Mouse (Mus musculus): ENCODE data around the gene Gigyf1. TPM values are rescaled to one million over a fixed set of nuclear protein-coding genes. Genes with fewer than 3 reads are reported as not detected.

Gigyf1 gene
- polyA plus RNA-seq, 1 experiment: 9.6 TPM

DNA sequence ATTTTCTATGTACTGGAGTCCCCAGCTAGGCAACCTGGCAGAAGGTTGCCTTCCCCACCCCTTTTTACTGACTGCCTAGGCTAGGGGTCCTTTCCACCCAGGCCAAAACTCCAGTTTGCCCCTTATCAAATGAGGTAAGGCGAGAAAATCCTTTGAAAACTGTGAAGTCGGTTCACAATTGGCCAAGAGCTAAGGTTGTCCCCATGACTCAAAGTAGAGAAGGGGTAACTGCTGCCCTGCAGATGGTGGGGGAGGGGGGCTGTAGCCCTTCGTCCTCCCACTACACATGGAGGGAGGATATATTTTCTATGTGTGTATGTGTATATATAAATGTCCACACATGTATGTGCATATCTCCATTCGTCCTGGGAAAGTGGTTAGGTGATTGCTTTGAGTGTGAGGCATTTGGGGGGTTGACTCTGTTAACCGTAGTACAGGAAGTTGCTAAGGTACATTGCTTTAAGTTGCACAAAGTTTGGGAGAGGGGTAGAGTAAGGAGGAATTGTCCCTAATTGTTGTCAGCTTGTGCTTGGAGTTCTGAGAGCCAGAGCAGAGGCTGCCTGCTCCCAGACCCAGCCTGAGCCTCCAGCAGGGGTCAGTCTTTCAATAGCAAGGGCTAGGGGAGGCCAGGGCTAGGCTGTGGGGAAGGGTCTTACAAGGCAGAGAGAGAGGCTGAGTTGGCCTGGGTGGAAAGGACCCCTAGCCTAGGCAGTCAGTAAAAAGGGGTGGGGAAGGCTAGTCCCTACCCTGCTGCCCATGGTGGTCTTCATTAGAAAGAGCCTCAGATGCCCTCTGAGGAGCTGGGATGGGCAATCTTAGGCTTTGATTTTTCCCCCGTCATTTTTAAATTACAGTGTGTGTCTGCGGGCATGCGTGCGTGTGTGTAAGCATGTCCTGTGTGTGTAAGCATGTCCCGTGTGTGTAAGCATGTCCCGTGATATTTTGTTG, 5.2 kb upstream of the Gigyf1 start:
- DNase-seq (ENCODE audit: low read depth, low spot score): no peak
- 76% methylated on average over 11 of the region's 11 CpGs for WGBS

DNA sequence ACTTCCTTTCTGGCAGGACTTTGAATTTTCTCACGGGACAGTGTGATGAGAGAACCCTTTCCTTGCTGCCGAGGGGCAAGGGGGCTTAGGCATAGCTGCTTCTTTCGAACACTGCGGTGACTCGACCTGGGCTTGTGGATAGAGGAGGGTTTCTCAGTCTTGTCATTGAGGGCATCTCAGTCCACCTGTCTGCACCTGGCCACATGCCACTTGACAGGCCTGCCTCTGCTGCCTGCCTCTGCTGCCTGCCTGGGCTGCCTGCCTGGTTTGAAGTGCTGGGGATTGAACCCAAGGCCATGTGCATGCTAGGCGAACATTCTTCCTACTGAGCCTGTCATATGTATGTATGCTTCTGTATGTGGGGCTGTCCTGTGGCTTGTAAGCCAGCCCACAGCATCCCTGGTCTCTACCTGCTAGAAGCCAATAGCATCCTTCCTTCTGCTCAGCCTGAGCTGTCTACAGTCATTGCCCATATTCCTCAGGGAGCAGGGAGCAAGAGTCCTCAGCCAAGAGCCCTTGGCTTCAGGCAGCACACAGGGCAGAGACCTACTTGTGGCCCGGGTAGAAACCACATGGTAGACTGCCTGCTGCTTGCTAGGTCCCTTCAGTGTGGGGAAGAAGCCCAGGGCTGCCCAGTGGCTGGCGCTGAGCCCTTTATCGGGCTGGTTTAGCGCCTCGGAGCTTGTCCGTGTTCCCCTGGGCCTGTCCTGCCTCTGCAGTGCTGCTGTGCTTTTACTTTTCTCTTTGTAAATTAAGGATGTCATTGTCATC, 4.2 kb upstream of the Gigyf1 start:
- DNase-seq (ENCODE audit: low read depth, low spot score): no peak
- 80% methylated on average over 12 of the region's 12 CpGs for WGBS

DNA sequence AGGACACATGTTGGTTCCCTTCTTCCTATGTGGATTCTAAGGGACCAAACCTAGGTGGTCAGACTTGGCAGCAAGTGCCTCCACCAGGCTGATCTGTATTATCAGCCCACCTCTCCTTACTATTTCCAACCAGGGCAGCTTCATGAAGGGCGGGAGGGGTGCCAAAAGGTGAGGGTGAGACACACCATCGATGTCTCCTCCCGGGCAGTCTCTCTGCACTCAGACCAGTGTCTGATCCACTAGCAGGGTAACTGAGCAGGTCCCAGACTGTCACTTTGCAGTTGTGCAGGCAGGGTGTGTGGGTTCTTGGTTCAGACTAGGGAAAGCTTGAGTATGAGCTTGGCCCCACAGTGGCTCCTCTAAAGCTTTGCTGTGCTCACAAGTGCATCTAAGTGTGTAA, 3.5 kb upstream of the Gigyf1 start:
- WGBS: 84% methylated on average over 3 of the region's 3 CpGs
- no peak for DNase-seq (ENCODE audit: low read depth, low spot score)

DNA sequence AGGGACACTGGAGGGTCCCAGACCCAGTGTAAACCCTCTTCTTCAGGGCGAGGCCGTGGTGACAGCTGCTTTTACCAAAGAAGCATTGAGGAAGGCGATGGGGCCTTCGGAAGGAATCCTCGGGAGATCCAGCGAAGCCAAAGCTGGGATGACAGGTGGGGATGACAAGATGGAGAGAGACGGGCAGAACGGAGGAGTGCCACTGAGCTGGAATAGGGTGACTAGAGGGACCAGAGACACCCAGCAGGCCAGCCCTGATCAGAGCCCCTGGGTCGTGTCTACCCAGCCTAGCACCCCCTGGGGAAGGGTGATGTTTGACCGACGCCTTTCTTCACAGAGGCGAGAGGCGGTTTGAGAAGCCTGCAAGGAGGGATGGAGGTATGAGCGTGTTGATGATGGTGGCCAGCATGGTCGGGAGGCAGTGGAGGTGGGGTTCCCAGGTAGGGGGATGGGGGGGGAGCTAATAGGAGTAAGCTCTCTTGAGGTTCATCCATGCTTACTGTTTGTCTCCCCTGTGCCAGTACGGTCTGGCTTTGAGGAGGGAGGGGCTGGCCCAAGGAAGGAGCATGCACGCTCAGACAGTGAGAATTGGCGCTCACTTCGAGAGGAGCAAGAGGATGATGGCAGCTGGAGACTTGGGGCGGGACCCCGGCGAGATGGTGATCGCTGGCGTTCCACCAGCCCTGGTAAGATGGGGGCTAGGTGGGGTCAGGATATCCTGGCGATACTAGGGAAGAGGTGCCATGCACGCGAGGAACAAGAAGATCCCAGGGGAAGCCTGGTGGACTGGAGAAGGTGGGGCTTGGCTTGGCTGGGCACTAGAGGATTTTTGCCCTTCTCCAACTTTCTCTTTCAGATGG, 1.6 kb downstream of the Gigyf1 start:
- 89% methylated on average over 27 of the region's 27 CpGs for WGBS
- DNase-seq (ENCODE audit: low read depth, low spot score): no peak

DNA sequence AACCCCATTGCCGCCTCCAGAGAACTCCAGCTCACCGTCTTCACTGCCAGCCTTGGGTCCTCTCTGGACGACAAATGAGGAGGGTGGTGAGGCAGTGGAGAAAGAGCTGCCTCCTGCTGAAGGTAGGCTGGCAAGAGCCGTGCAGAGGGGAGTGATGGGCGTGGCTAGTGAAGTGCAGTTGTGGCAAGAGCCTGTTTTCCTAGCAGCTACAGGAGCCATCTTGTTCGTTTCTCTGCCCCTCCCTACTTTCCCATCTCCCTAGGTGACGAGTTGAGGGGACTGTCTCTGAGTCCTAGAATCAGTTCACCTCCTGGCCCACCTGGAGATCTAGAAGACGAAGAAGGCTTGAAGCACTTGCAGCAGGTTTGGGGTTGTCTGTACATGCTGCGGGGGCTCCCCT, 3.5 kb downstream of the Gigyf1 start:
- no peak for DNase-seq (ENCODE audit: low read depth, low spot score)
- 79% methylated on average over 9 of the region's 9 CpGs for WGBS

DNA sequence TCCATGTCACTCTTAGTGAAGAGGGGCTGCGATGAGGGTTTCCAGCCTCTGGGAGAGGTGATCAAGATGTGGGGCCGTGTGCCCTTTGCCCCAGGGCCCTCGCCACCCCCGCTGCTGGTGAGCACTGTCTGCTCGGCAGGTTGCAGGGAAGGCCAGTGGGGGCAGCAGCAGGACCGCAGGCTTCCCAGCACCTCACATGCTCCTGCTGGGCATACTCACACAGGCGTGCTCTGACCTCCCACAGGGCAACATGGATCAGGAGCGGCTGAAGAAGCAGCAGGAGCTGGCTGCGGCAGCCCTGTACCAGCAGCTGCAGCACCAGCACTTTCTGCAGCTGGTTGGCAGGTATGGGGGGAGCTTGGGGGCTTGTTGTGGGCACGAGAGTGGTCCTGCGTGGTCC, 4.4 kb downstream of the Gigyf1 start:
- 84% methylated on average over 11 of the region's 11 CpGs for WGBS

DNA sequence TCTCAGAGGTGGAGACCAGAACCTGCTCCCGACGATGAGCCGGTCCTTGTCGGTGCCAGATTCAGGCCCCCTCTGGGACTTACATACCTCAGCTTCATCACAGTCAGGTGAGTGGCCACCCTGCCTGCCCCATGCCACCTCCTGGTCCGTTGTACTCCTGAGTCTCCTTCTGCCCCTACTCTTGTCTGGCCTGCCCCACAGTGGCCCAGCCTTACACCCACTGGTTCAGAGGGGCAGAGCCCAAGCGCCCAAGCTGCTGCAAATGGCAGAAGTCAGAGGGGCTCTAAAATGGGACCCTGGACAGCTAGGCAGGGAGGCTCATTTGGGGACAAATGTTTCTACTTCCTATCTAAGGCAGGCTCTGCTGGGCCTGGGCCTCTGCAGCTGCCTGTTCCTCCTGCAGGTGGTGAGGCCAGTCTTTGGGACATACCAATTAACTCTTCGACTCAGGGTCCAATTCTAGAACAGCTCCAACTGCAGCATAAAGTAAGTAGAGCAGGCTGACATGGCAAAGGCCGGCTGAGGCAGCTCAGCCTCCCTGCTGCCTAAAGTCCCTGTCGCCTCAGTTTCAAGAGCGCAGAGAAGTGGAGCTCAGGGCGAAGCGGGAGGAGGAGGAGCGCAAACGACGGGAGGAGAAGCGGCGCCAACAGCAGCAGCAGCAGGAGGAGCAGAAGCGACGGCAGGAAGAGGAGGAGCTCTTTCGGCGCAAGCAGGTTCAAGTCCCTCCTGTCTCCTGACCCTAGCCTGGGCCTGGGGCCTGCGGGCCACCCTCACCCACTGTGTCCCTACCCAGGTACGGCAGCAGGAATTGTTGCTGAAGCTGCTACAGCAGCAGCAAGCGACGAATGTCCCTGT, 5.3 kb downstream of the Gigyf1 start:
- WGBS: 82% methylated on average over 25 of the region's 25 CpGs
- no peak for DNase-seq (ENCODE audit: low read depth, low spot score)

More for the DNA sequence above, 4.4 kb downstream of the Gigyf1 start:
- DNase-seq (ENCODE audit: low read depth, low spot score): no peak

DNA sequence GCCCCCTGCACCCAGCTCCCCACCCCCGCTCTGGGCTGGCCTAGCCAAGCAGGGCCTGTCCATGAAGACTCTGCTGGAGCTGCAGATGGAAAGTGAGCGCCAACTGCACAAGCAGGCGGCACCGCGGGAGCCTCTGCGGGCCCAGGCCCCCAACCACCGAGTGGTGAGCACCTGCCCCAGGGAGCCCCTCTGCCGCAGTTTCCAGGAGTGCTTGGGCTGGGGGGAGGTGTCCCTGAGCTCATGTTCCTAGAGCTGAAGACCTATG, 5.8 kb downstream of the Gigyf1 start:
- 87% methylated on average over 8 of the region's 8 CpGs for WGBS

DNA sequence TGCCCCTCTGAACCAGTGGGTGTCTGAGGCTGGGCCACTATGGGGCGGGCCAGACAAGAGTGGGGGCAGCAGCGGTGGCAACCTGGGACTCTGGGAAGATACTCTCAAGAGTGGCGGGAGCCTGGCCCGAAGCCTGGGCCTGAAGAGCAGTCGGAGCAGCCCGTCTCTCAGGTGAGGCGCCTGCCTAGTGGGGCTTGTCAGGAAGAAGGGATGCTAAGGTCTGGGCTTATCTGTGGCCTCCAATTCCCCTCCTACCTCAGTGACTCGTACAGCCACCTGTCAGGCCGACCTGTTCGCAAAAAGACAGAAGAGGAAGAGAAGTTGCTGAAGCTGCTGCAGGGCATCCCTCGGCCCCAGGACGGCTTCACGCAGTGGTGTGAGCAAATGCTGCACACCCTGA, 6.3 kb downstream of the Gigyf1 start:
- WGBS: 82% methylated on average over 13 of the region's 13 CpGs

More for the DNA sequence above, 5.8 kb downstream of the Gigyf1 start:
- DNase-seq (ENCODE audit: low read depth, low spot score): no peak

DNA sequence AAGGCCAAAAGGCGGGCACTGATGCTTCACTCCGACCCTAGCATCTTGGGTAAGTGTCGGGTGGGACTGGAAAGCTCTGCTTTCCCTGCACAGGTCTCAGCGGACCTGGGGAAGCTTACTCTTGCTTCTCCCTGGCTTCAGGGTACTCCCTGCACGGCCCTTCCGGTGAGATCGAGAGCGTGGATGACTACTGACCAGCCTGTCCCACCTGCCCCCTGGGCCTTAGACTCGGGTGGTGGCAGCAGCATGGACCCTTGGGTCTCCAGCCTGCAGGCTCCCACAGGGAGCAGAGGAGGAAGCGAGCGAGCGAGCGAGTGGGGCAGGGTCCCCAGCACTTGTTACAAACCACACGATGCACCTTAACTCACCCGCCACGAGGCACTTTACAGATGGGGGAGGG, 7.2 kb downstream of the Gigyf1 start:
- DNase-seq (ENCODE audit: low read depth, low spot score): no peak
- 79% methylated on average over 16 of the region's 16 CpGs for WGBS

More for the DNA sequence above, 6.3 kb downstream of the Gigyf1 start:
- DNase-seq (ENCODE audit: low read depth, low spot score): no peak

DNA sequence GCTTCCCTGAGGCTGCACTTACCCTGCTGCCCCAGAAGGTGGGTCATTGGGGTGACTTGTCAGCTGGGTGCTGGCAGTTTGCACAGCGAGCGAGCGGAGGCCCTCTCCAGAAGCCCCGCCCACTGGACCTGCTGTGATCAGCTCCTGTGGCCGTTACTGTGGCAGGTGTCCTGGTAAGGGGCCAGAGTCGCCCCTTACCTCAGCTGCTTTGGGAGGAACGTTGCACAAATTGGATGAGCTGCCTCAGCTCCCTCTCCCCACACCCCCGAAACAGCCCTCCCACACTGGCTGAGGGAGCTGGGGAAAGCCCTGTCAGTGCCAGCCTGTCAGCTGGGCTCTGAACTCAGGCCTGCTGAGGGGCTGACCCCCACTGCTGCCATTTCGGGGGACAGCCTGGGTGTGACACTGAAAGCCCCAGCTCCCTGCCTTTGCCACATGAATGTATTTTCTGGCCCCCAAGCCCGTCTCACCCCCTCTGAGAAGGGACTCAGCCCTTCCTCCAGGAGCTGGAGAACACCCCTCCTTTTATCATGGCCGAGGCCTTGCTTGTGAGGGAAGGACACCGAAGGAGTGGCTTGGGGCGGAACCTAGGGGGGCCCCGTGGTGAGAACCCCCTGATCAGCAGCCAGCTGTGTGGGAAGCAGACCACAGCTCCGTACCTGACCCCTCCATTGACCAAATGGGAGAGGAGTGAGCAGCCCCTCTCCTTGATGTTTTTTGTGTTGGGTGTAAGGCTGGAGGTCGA, 8.0 kb downstream of the Gigyf1 start:
- 41% methylated on average over 16 of the region's 16 CpGs for WGBS
- no peak for DNase-seq (ENCODE audit: low read depth, low spot score)

DNA sequence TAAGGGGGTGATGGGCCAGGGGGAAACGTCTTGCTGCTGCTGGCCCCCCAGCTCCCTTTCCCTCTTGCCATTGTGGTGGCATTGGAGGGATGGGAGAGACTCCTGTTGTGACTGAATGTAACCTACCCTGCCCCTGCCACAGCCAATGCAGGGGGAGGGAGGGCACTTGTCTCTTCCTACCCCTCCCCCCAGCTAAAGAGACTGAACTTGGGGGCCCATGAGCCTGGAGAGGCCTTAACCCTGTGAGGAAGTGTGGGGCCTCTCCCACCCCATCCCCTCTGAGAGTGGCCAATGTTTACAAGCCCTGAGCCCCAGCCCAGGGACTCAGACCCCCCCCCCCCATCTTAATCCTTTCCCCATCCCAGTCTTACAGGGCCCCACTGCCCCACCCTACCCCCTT, 9.1 kb downstream of the Gigyf1 start:
- WGBS: 81% methylated on average over 1 of the region's 1 CpGs
- no peak for DNase-seq (ENCODE audit: low read depth, low spot score)

DNA sequence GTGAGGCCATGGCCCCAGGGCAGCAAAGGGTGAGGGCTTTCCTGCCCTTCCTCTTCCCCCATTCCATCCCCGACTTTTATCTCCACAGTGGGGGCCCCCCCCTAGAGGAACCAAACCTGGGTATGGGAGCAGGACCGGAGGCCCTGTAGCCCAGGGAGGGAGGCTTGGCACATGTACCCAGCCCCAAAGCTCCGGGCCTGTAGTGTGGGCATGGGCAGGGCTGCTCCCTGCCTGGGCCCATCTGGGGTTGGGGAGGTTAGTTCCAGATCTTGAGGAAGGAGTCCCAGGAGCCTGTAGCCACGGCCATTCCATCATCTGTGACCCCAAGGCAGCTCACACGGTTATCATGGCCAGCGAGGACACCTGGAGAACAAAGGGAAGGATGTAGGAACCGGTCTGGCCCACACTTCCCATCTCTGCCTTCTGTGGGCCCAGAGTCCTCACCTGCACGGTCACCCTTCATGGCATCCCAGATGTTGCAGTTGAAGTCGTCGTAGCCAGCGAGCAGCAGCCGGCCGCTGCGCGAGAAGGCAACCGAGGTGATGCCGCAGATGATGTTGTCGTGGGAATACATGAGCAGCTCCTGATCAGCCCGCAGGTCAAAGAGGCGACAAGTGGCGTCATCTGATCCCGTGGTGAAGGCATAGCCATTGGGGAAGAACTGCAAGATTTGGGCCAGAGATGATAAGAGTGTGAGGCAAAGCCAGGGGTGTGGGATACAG, 10.1 kb downstream of the Gigyf1 start:
- 76% methylated on average over 22 of the region's 22 CpGs for WGBS
- no peak for DNase-seq (ENCODE audit: low read depth, low spot score)

DNA sequence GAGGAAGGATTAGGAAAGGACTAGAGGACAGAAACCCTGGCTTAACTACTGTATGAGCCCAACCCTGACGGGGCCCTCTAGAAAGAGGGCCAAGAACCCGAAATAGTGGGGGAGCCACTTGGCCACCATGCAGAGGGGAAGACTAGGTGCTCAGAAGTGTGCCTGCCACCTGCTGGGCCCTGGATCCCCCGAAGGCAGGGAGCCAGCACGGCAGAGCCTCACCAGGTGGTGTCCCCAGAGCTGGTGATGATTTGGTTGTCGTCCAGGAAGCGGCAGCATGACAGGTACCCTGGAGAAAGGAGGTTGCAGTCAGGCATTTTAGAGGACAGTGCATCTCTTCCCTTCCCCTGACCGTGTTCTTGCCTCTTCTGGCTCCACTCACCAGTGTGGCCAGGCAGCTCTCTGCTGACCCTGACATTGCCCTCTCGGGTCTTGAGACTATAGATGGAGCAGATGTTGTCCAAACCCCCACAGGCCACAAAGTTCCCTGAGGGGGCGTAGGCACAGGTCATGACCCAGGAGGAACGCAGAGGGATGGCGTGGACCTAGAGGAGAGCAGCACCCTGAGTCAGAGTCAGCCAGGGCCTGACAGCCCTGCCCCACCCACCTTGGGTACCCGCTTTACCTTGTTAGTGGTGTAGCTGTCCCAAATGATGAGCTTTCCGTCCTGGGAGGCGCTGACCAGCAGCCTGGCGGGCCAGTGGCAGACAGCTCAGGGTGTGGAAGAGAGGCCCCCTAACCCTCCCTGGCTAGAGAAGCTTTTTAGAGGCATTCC, 11.1 kb downstream of the Gigyf1 start:
- DNase-seq (ENCODE audit: low read depth, low spot score): no peak
- 71% methylated on average over 15 of the region's 15 CpGs for WGBS

DNA sequence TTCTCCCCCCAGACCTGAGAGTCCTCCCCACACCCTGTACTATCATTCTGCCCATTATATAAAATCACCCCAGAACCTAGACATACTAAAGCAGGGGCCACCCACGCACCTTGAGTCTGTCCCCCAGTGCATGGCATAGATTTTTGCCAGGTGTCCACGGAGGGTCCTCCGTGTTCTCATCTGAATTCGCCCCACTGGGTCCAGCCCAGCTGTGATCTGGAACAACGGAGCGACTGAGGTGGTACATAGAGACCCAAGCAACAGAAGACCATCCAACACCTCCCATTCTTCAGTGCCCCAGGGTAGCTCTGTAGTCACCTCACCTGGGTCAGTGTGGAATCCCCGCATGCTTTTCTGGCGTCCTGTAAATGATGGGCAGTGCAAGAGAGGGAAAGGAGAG, 11.7 kb downstream of the Gigyf1 start:
- 76% methylated on average over 8 of the region's 8 CpGs for WGBS
- no peak for DNase-seq (ENCODE audit: low read depth, low spot score)

DNA sequence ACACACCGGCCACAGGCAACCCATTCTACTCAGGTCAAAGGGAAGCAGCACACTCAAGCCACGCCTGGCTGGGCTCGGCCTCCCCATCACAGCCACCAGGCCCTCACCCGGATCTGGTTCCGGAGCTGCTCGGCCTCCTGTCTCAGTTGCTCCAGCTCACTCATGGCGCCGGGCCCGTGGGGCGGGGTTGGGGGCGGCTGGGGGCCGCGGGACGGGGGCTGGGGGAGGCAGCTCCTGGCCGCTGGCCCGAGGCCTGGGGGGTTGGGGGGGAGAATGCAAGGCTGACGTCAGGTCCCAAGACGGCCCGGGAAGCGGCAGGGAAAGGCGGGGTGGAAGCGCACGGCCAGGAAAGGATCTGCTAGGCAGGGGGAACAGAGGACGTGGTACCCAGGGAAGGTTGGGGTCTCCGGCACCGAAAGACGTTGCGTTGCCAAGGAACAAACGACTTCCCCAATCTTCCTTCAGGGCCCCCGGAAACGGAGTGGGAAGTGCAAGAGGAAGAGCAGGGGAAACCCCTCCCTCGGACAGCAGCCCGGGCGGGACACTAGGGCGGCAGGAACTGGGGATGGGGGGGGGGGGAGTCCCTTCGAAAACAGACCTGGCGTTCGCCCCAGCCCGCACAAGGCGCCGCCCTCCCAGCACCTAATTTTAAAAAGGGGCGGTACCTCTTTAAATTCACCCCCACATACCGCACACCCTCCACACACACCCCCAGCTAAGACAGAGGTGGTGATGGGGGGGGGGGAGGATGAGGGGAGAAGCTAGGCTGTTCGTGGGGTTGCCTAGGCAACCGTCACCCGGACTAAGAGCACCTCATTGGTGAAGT, 12.5 kb downstream of the Gigyf1 start:
- WGBS: under 1% methylated on average over 46 of the region's 46 CpGs

More for the DNA sequence above, 12.5 kb downstream of the Gigyf1 start:
- no peak for DNase-seq (ENCODE audit: low read depth, low spot score)
